Mouse (Mus musculus): Measurements from ENCODE around the gene Zbtb8os. TPM values are rescaled to one million over a fixed set of nuclear protein-coding genes. Genes with fewer than 3 reads are reported as not detected.
A peak's percentile ranks its signal among the peaks of the same experiment; 100 is the strongest.

Zbtb8os gene
- total RNA-seq, 2 experiments from 2014 or later: 18.9 to 24.7 TPM

GRCm38 (mm10) chr4:129390936-129391557 lies 55.6 kb downstream of the Zbtb8os start:
- intact Hi-C loops (cut with DNase I): no loop called here
- no peak for DNase-seq (ENCODE audit: extremely low spot score in 1 of 2, low spot score in 2 of 2)

GRCm38 (mm10) chr4:129394089-129394870 lies 58.8 kb downstream of the Zbtb8os start:
- intact Hi-C loops (cut with DNase I): no loop called here
- DNase-seq (ENCODE audit: extremely low spot score in 1 of 2, low spot score in 2 of 2): no peak

DNA sequence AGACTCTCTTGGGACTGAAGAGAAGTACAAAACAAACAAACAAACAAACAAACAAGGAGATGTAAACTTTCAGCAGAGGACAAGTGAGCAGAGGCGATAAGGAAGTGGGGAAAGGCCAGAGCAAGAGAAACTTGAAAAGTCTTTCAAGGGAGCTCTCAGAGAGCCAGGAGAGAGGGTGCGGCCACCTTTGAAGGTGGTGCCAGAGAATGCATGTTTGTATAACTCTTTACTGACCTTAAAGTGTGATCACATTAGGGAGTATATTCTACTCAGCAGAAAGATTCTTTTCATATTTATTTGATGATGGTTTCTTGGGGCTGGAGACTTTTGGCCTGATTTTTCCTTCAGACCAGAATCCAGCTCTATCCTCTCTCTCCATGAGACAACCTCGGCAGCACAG lies 61.5 kb downstream of the Zbtb8os start:
- intact Hi-C loops (cut with DNase I): no loop called here
- DNase-seq (ENCODE audit: extremely low spot score in 1 of 2, low spot score in 2 of 2): peak in 1 of 2 experiments; percentile 41

- no peak for DNase-seq (ENCODE audit: extremely low spot score in 1 of 2, low spot score in 2 of 2)
- intact Hi-C loops (cut with DNase I): no loop called here
Observed at GRCm38 (mm10) chr4:129399813-129400212, 64.3 kb downstream of the Zbtb8os start.

Other genes starting within 250 kb of the Zbtb8os start
- not detected for gene Tmem54, start 230.1 kb upstream of the Zbtb8os start, total RNA-seq (2021)
- 100 to 1,000 TPM; 441 to 451 TPM for gene Hpca, start 213.7 kb upstream of the Zbtb8os start, total RNA-seq (2021)
- gene Fndc5, start 198.7 kb upstream of the Zbtb8os start, total RNA-seq (2021): 10 to 100 TPM; 41.8 to 44.6 TPM
- gene S100pbp, start 146.0 kb upstream of the Zbtb8os start, total RNA-seq (2021): 10 to 100 TPM; 40.1 to 45.7 TPM
- 100 to 1,000 TPM; 103 to 105 TPM for gene Yars, start 145.9 kb upstream of the Zbtb8os start, total RNA-seq (2021)
- gene C77080, start 74.3 kb upstream of the Zbtb8os start, total RNA-seq (2021): 10 to 100 TPM; 11.1 to 15.8 TPM
- gene Sync, start 48.1 kb upstream of the Zbtb8os start, total RNA-seq (2021): 1 to 10 TPM; 1.7 TPM
- 100 to 1,000 TPM; 124 to 134 TPM for gene Rbbp4, start 325 bp upstream of the Zbtb8os start, total RNA-seq (2021)
- 1 to 10 TPM; 7.6 to 8.5 TPM for gene Zbtb8a, start 42.4 kb downstream of the Zbtb8os start, total RNA-seq (2021)
- 1 to 10 TPM; 4.6 to 4.7 TPM for gene Zbtb8b, start 105.2 kb downstream of the Zbtb8os start, total RNA-seq (2021)
- gene Bsdc1, start 125.9 kb downstream of the Zbtb8os start, total RNA-seq (2021): 10 to 100 TPM; 40.8 to 46.6 TPM
- gene Tssk3, start 155.3 kb downstream of the Zbtb8os start, total RNA-seq (2021): 1 to 10 TPM in 1 of 2 experiments, under 1 TPM in 1; 0.36 to 1.1 TPM
- 1 to 10 TPM in 1 of 2 experiments, not detected in 1; 1.8 TPM for gene Fam229a, start 155.5 kb downstream of the Zbtb8os start, total RNA-seq (2021)
- gene Marcksl1, start 177.9 kb downstream of the Zbtb8os start, total RNA-seq (2021): 100 to 1,000 TPM; 884 to 935 TPM
- gene Hdac1, start 207.0 kb downstream of the Zbtb8os start, total RNA-seq (2021): 10 to 100 TPM; 29.4 to 33.0 TPM
- gene Lck, start 237.9 kb downstream of the Zbtb8os start, total RNA-seq (2021): 10 to 100 TPM in 1 of 2 experiments, 1 to 10 TPM in 1; 9.5 to 10.8 TPM
- gene Fam167b, start 242.9 kb downstream of the Zbtb8os start, total RNA-seq (2021): under 1 TPM in 1 of 2 experiments, not detected in 1; 0.67 TPM